Mouse (Mus musculus): Measurements from ENCODE around the gene Slc17a8.
"Not testable (repeated sequence)": the region's sequence is repeated elsewhere in the genome, so short reads cannot be mapped to it uniquely, and the experiment has no call there.

The Slc17a8 gene

DNA sequence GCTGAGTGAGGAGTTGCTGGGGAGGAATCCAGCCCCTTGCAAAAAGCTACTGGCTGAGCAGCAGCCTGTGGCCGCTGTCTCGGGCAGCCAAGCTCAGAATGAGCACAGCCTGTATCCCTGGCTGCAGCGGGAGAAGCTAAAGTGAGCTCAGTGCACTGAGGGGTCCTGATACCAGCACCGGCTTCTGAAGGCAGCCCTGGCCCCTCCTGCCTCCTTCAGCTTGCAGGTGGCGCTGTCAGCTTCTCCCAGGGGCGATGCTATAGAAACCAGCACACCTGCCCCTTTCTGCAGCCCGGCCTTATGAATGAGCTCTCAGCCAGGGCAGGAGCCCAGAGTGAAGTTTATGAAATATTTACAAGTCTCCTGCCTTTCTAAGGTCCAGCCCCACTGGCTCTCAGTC, at the start of gene Slc17a8:
Gene Slc17a8 (minus strand): TSS at position 125 of the 400 bp plus-strand sequence.
- DNase-seq (ENCODE audit: low spot score): no peak

DNA sequence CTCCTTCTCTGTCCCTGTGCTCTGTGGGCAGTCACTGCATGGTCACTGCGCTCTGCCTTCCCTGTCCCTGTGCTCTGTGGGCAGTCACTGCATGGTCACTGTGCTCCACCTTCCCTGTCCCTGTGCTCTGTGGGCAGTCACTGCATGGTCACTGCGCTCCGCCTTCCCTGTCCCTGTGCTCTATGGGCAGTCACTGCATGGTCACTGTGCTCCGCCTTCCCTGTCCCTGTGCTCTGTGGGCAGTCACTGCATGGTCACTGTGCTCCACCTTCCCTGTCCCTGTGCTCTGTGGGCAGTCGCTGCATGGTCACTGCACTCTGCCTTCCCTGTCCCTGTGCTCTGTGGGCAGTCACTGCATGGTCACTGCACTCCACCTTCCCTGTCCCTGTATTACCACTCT, 49.3 kb upstream of the Slc17a8 start:
- DNase-seq (ENCODE audit: low spot score): not testable (repeated sequence)

DNA sequence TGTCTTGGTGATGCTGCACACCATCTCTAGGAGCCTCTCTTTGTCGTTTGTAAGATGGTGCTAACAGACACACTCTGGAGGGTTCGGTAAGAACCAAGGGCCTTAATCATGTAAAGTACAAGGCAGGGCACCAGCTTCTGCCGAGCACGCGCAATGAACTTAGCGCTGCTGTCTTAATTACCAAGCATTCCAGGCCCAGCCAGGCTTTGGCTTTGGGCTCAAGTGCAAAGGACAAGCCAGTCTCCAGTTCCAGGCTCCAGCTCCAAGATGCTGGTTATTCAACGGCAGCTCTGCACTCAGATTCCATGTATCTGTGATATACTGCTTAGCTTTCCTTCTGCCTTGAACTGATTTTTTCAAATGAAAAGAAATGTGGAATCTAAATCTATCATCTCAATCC, 46.5 kb upstream of the Slc17a8 start:
- no peak for DNase-seq (ENCODE audit: low spot score)

DNA sequence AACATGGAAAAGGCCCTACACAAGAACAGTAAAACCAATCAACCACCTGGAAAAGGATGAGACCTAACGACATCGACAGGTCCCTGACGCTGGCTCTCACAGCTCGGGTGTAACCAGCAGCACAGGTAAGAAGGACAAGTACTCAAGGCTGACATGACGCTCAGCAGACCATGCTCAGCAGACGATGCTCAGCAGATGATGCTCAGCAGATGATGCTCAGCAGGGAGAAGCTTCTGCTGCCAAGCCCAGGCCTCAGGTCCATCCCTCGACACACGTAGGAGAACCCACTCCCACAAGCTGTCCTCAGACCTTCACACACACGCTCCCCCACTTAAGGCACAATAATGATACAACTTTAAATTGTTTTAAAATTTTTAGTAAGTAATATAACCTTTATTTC, 44.6 kb upstream of the Slc17a8 start:
- no peak for DNase-seq (ENCODE audit: low spot score)

DNA sequence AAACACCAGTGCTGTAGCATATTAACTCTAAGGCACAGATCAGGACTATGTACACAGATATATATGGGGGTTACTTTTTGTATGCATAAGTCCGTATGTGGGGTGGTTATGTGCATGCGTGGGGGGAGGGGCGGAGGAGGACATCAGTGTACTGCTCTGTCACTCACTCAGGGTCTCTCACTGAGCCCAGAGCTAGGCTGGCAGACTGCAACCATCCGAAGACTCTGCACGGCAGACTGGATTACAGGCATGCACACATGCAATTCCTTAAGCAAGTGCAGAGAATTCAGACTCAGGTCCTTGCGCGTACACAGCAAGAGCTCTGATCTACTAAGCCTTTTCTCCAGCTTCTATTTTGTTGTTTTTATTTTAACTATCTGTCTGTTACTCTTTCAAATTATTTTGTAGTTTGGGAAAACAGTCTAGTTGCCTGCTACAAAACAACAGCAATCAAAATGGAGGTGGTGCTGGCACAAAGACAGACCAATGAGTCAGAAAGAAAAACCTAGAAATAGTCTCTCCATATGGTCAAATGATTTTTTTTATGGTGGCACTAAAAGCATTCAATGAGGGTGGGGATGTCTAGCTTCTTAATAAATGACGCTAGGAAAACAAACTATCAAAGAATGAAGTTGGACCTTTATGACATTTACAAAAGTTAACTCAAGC, 44.1 kb upstream of the Slc17a8 start:
- no peak for DNase-seq (ENCODE audit: low spot score)

DNA sequence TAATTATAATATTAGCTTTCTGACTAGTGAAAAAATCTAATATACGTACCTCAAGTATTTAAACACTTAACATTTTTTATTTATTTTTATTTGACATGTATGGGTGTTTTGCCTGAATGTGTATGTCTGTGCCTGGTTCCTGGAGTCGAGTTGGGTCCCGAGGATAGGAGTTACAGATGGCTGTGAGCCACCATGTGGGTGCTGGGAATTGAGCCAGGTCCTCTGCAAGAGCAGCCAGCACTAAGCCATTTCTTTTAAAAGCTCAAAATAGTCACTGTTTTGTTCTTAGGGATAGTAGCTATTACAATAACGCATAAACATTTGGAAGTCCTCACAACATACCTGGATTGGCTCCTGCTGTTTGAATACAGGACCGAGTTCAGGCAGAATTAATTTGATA, 35.3 kb upstream of the Slc17a8 start:
- DNase-seq (ENCODE audit: low spot score): no peak

DNA sequence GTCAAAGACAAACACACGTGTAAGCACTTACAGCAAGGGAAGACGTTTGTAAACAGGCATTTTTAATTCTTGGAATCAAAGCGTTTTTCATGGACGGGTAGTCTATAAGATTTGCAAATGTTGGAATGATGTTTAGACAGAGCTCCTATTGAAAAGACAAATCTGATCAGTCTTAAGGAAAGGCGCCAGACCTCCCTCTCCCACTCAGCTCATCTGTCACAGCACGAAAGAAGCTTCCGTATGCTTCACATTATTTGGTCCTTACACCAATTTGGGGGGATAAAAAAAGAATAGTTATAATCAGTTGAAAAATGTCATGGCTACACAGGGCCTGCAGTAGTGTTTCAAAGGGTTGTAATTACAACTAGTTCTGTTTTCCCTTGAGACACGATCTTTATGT, 31.9 kb upstream of the Slc17a8 start:
- no peak for DNase-seq (ENCODE audit: low spot score)

DNA sequence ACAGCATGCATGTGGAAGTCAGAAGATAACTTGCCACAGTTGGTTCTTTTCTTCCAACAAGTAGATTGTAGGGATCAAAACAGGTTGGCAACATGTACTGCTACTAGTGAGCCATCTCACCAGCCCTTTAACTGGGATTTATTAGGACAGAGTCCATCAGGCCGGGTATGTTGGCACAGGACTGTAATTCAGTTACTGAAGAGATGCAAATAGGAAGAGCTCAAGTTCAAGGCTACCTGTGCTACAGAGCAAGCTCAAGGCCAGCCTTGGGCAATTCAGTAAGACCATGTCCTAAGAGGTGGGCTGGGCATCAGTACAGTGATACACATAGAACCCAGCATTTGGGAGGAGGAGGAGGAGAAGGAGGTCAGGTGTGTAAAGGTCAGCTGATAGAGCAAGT, 30.6 kb upstream of the Slc17a8 start:
- DNase-seq (ENCODE audit: low spot score): no peak

DNA sequence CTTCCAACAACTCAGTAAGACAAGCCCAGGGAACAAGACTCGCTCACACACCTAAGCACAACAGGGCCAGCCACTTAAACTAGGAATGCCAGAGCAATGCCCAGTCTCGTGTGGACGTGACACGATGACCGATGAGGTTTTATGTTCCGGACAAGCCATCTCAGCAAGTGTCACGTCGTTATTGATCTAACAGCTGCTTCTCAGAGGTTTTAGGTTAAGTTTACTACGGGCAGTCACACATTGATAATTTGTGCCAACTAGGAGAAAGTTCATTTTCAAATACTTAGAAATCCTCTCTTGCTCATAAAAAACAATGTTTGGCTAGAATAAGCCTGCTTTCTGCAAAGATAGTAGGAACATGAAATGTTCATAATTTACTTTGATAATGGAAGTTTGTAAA, 25.9 kb upstream of the Slc17a8 start:
- no peak for DNase-seq (ENCODE audit: low spot score)

DNA sequence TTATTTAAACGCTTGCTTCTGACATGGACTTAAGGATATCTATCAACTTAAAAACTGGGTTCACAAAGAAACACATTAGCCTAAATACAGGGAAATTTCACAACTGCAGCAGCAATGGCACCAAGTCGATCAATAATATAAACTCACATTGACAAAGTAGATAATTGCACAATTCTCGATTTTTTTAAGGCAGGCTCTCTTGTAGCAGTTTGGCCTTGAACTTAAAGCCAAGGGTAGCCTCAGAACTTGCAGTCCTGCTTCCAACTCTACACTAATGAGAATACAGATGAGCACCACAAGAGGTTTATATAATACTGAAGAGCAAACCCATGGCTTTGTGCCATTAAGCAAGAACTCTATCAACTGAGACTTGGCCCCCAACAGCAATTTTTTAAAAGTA, 15.9 kb upstream of the Slc17a8 start:
- DNase-seq (ENCODE audit: low spot score): no peak

DNA sequence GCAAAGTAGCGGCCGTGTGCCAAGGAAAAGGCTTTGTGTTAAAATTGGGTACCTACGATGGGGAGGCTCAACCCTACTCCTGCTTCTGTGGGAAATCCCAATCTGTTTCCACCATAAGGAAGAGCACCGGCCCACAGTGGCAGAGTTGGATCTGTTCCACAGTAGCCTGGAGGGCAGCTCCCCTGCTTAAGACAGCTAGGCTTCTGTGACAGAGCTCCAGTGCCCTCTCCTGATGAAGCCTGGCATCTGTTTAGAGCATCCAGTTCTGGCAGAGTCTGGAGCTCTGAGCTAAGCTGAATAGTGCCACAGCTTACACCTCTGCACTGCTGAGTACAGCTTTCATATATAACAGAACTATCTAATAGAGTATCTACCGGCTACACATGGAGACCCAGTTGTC, 14.0 kb upstream of the Slc17a8 start:
- DNase-seq (ENCODE audit: low spot score): no peak

DNA sequence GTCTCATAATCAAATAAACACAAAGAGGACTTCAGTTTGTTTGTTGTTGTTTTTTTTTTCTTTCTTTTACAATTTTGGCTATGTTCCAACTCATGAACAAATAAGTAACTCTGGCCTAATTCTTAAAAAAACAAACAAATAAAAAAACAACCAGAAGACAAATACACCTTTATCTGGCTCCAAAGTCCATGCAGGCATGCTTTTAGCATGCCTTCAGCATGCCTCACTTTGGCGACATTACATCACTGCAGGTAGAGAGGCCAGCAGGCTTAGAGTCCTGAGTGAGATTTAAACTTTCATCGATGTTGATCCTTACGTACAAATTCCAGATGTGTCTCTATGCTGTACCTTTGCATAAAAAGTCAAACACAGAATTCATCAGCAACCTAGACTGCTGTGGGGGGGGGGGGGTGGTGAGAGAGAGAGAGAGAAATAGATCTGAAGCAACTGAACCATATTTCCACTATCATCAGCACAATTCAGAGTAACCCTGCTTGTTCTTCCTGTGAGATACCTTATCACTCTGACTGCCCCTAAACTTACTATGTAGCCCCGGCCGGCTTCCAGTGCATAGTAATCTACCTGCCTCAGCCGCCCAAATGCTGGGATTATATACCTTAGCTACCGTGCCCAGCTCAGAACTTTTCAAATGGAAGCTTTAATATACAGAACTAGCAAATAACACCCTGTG, 12.8 kb upstream of the Slc17a8 start:
- DNase-seq (ENCODE audit: low spot score): no peak

DNA sequence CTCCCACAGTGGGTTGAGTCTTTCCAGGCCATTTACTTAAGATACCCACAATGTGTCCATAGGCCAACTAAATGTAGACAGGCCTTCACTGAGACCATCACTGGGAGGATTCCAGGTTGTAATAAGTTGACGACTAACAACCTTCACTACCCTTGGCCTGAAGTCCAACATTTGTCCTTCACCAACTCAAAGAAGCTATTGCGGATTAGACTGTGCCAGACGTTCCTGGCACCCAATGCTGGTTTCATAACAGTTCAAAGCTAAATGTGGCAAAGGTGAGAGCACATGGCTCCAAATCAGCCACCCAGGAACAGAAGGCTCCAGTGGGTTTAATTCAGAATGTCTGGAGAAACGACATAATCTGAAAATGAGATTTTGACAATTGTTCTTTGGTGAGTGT, 12.1 kb upstream of the Slc17a8 start:
- DNase-seq (ENCODE audit: low spot score): no peak

DNA sequence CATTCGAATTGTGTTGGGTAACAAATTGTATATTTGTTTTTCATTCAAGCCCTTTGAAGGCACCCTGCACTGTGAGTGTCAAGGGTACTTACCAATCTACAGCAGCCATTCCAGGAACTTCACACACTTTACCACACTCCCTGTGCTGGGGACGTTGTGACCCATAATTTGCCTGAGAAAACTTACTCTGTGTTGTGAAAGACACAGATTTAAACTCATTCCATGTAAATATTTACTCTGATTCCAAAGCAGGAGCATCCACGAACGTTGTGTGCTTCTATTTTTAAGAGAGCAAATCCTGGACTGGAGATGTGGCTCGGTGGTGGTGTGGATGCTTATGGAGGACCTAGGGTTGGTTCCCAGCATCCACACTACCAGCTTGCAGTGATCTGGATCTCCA, 10.8 kb upstream of the Slc17a8 start:
- no peak for DNase-seq (ENCODE audit: low spot score)

DNA sequence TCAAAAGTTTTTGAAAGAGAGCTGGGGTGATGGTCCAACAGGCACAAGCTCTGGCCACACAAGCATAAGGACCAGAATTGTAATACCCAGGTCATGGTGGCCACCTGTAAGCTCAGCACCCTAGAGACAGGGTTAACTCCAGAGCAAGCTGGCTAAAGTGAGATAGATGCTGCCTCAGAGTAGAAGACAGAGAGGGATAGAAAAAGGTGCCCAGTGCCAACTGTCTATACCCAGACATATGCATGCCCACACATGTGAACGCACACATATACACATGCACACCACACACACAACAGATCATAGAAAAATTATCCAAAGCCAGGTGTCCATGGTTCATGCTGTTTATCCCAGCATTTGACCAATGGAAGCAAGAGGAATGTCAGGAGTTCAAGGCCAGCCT, 9.5 kb upstream of the Slc17a8 start:
- DNase-seq (ENCODE audit: low spot score): no peak

DNA sequence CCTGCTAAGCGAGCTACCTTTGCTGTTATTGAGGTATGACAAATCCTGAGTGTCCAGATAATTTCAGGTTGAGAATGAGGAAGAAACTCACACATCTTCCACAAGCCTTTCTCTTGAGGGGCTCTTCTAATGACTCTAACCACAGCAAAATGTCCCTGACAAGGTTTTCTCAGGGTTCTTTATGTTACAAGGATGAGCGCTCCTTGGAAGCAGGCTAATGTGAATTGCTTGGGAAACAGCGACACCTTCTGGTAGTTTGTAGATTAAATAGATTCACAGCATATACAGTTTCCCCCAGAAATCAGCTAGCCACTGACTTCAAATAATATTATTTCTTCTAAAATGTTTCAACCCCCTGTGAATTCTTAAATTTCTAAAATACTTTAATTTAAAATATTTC, 9.0 kb upstream of the Slc17a8 start:
- DNase-seq (ENCODE audit: low spot score): peak; percentile 91

DNA sequence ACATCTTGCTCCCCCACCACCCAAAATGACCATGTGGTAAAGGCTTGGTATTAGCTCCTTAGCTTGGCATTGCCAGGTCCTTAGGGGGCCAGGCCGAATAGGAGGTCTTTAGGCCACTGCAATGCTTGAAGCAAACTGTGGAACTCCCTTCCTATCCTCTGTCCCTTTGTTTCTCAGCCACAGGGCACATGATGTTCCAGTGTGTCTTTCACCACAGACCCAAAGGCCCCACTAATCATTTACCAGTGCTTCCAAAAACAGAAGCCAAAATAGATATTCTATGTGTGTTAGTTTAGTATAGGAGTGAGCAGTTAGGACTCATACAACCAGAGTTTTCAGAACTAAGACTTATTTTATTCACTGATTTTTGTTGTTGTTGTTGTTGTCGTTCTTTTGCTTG, 5.7 kb upstream of the Slc17a8 start:
- no peak for DNase-seq (ENCODE audit: low spot score)

DNA sequence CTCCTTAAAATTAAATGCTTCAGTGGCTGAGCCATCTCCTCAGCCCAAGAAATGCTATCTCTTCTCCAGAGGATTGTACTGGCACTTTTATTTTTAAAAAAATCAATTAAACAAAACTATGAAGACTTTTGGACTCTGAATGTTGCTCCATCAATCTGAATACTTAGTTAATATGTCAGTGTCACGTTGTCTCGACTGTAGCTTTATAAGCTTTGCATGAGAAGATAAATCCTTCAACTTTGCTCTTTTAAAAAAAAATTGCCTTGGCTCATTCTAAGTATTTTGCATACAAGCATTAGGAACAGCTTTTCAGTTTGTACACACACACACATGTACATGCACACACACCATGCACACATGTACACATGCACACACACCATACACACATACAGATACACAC, 3.1 kb upstream of the Slc17a8 start:
- DNase-seq (ENCODE audit: low spot score): no peak

DNA sequence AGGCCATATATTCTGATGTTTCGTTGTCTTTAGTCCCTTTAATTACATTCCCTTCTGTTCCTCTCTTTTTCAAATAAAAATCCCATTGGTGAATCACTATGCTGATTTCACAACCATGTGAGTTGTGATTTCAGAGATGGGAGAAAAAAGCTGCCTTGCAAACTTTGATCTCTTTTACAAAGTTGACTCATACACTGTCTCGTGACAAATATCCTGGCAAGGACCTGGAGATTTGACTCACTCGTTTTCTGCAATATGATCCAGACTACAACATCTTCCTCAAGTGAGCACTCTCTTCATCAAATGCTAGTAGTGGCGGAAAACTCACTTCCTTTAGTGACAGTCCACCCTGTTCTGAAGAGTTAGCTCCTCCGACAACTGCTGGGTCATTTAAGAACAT, 21.7 kb downstream of the Slc17a8 start:
- no peak for DNase-seq (ENCODE audit: low spot score)

DNA sequence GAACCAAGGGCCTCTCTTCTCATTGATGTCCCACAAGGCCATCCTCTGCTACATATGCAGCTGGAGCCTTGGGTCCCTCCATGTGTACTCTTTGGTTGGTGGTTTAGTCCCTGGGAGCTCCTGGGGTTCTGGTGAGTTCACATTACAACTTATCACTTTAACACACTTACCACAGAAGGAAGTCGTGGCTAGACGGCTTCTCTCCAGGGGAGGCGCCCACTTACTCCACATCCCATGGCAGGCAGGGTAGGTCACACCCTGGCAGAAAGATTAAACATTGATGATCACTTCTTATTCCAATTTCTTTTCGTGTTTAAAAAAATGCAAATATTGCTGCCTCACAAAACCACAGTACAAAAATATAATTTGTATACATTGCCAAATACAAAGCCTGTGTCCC, 23.8 kb downstream of the Slc17a8 start:
- no peak for DNase-seq (ENCODE audit: low spot score)

DNA sequence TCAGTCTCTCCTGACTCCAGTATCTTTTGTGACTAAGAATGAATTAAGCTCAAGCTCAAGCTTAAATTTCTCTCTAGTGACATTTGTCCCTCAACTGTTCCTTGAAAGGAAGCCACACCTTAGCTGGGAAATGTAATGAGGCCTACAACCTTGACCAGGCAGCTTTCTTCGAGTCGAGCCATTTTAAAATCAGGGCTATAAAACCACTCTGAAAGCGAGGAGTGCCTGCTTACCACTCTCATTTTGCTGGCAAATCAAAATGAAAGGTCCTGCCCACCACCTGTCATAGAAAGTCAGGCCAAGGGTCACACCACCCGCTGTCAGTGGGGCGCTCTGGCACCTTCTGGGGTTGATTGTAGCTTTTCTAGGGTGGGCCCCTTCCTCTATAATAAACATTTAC, 25.1 kb downstream of the Slc17a8 start:
- DNase-seq (ENCODE audit: low spot score): no peak

DNA sequence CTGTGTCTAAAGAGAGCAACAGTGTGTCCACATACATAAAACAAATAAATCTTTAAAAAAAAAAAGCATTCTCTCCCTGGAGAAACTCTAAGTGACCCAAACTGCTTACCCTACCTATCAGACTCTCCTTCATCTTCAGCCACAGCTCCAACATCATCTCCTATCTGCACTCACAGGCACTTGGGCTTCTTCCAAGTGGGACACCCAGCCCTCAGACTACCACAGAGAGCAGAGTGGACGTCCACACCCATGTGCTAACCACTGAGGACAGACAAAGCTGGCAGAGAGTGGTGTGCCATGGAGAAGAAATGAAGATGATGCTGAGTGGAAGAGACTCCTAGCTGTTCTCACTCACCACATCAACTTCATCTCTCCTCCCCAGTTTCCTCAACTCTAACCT, 25.5 kb downstream of the Slc17a8 start:
- DNase-seq (ENCODE audit: low spot score): no peak

DNA sequence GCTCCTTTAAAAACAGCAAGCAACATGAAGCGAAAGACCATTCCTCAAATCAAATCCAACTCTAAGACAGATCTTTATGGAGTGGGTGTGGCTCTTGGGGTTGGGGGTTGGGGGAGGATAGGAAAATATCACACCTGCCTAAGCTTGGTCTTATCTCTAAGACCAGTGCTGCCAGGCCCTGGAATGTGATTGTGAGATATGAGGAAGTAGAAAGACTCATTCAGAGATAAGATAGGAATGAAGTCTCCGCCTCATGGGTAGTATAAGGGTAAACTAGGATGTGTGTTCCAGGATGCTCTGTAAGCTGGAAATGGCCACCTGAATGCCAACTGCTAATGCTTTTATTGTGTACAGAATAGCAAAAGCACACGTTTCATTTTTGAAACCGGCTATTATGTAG, 26.7 kb downstream of the Slc17a8 start:
- no peak for DNase-seq (ENCODE audit: low spot score)

DNA sequence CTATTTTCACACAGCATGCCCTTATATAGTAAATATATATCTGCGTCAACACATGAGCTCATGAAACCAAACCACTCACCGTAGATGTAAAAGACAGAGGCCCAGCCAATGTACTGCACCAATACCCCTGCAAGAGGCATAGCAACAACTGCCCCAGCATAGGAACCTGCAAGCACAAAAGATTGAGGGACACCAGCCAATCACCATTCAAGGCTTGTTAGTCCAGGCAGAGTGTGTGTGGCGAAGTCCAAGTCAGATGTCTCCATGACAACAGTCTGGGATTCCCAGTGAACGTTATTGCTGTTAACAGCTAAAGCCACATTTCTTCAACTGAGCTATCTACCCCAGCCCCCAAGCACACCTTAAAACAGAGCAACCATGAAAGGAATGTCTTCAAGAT, 28.3 kb downstream of the Slc17a8 start:
- DNase-seq (ENCODE audit: low spot score): peak; percentile 31
